Mouse (Mus musculus) Muller cell, postnatal 12 days (primary cell): ENCODE measurements around the gene 6030458C11Rik.

Experiments used
- DNase-seq: peaks from one replicate; pipeline ENCODE4 v3.0.0-alpha.2; 2015; ENCODE audit errors: inconsistent ontology term

The 6030458C11Rik gene

GRCm38 (mm10) chr15:12824197-12824952, at the start of gene 6030458C11Rik, which contains the start of gene Drosha:
Gene 6030458C11Rik, minus strand, starts transcription at chr15:12824649.
Gene Drosha, plus strand, starts transcription at chr15:12824815.
- DNase-seq, result peak; percentile 97

GRCm38 (mm10) chr15:12867269-12867668, 42.8 kb upstream of the 6030458C11Rik start:
- no peak for DNase-seq

- no peak for DNase-seq
These were observed 41.3 kb upstream of the 6030458C11Rik start for GRCm38 (mm10) chr15:12865595-12866314.

GRCm38 (mm10) chr15:12863669-12864068, 39.2 kb upstream of the 6030458C11Rik start:
- peak; percentile 9 for DNase-seq

- DNase-seq, result no peak
These were observed 37.6 kb upstream of the 6030458C11Rik start for GRCm38 (mm10) chr15:12862061-12862460.

- no peak for DNase-seq
These were observed 34.2 kb upstream of the 6030458C11Rik start for GRCm38 (mm10) chr15:12858645-12859044.

GRCm38 (mm10) chr15:12857840-12858516, 33.5 kb upstream of the 6030458C11Rik start:
- no peak for DNase-seq

- no peak for DNase-seq
These were observed 32.3 kb upstream of the 6030458C11Rik start for GRCm38 (mm10) chr15:12856780-12857179.

GRCm38 (mm10) chr15:12853471-12853870, 29.0 kb upstream of the 6030458C11Rik start:
- no peak for DNase-seq

- no peak for DNase-seq
These were observed 24.9 kb upstream of the 6030458C11Rik start for GRCm38 (mm10) chr15:12849373-12849772.

- DNase-seq, result peak; percentile 7
These were observed 23.9 kb upstream of the 6030458C11Rik start for GRCm38 (mm10) chr15:12848196-12848975.

GRCm38 (mm10) chr15:12842833-12843232, 18.4 kb upstream of the 6030458C11Rik start:
- no peak for DNase-seq

GRCm38 (mm10) chr15:12840737-12841136, 16.3 kb upstream of the 6030458C11Rik start:
- DNase-seq, result no peak

GRCm38 (mm10) chr15:12834231-12834630, 9.8 kb upstream of the 6030458C11Rik start:
- no peak for DNase-seq

- DNase-seq, result no peak
These were observed 8.9 kb upstream of the 6030458C11Rik start for GRCm38 (mm10) chr15:12833385-12833784.

GRCm38 (mm10) chr15:12832599-12832998, 8.2 kb upstream of the 6030458C11Rik start:
- no peak for DNase-seq

- no peak for DNase-seq
These were observed 5.4 kb upstream of the 6030458C11Rik start for GRCm38 (mm10) chr15:12829878-12830277.

GRCm38 (mm10) chr15:12825408-12825807, 959 bp upstream of the 6030458C11Rik start:
- DNase-seq, result no peak

GRCm38 (mm10) chr15:12824965-12825364, 516 bp upstream of the 6030458C11Rik start:
- DNase-seq, result no peak

GRCm38 (mm10) chr15:12823455-12824119, 862 bp downstream of the 6030458C11Rik start:
- DNase-seq, result no peak
